Mouse (Mus musculus) embryonic fibroblast, embryonic 13.5 days (primary cell): ENCODE results near the gene Calr4. TPM values are rescaled to one million over a fixed set of nuclear protein-coding genes. Genes with fewer than 3 reads are reported as not detected.
A peak's percentile ranks its signal among the peaks of the same experiment; 100 is the strongest.

Experiments used
- H3K27ac ChIP-seq: 2 replicates; pipeline ENCODE4 v1.5.1; 2012; ENCODE audit warnings: low read length, control low read depth, inconsistent platforms; ENCODE audit not compliant: insufficient read depth
- H3K4me1 ChIP-seq: 2 replicates; pipeline ENCODE4 v1.6.1; 2011; ENCODE audit warnings: low read length; ENCODE audit not compliant: control insufficient read depth, insufficient read depth
- H3K4me3 ChIP-seq: 2 replicates; pipeline ENCODE4 v1.5.1; 2011; ENCODE audit warnings: mild to moderate bottlenecking, control low read depth, low read length; ENCODE audit not compliant: insufficient read depth
- CTCF ChIP-seq: IDR thresholded peaks from 2 replicates; pipeline ENCODE4 v1.5.1; 2011; ENCODE audit warnings: mild to moderate bottlenecking, control low read depth, low read length, moderate library complexity, borderline replicate concordance; ENCODE audit not compliant: insufficient read depth
- POLR2A ChIP-seq: IDR thresholded peaks from 2 replicates; pipeline ENCODE4 v1.6.1; 2011; ENCODE audit warnings: low read depth, mild to moderate bottlenecking, control low read depth, low read length, moderate library complexity
- polyA plus RNA-seq: library from polyadenylated mRNA; stranded (reverse); fragments of >200 nt; gene quantifications from 2 replicates; pipeline ENCODE4 v1.2.4, GENCODE M21; 2011; ENCODE audit warnings: low read depth; ENCODE audit not compliant: missing spikeins, insufficient read length

Gene Calr4
- polyA plus RNA-seq: not detected in 2 replicates

- no peak for TF ChIP-seq CTCF
- TF ChIP-seq POLR2A: no peak
- H3K27ac ChIP-seq: no peak within 1 kb of the TSS
- H3K4me3 ChIP-seq: no peak within 1 kb of the TSS
- peaks cover 4% of the 10 kb centered on the region; the same call in 1 of the 2 replicates for H3K4me1 ChIP-seq
Measured at GRCm38 (mm10) chr4:109234185-109234584, at the start of gene Calr4. Gene Calr4, plus strand, starts transcription at chr4:109234485.

- H3K4me3 ChIP-seq: no peak overlapping the region
- no peak overlapping the region for H3K27ac ChIP-seq
- no peaks in the 10 kb centered on the region for H3K4me1 ChIP-seq
- TF ChIP-seq POLR2A: no peak
- TF ChIP-seq CTCF: no peak
Measured at GRCm38 (mm10) chr4:109185616-109186405, 48.5 kb upstream of the Calr4 start.

GRCm38 (mm10) chr4:109191598-109191997 is 42.7 kb upstream of the Calr4 start:
- no peak overlapping the region for H3K27ac ChIP-seq
- no peak for TF ChIP-seq CTCF
- TF ChIP-seq POLR2A: no peak
- no peaks in the 10 kb centered on the region for H3K4me1 ChIP-seq
- H3K4me3 ChIP-seq: no peak overlapping the region

- no peaks in the 10 kb centered on the region for H3K4me1 ChIP-seq
- no peak overlapping the region for H3K4me3 ChIP-seq
- H3K27ac ChIP-seq: no peak overlapping the region
- TF ChIP-seq POLR2A (no peak), CTCF (no peak)
Measured at GRCm38 (mm10) chr4:109193886-109194285, 40.4 kb upstream of the Calr4 start.

GRCm38 (mm10) chr4:109195900-109196629 is 38.2 kb upstream of the Calr4 start:
- no peak overlapping the region for H3K4me3 ChIP-seq
- TF ChIP-seq POLR2A: no peak
- no peak for TF ChIP-seq CTCF
- H3K4me1 ChIP-seq: no peaks in the 10 kb centered on the region
- no peak overlapping the region for H3K27ac ChIP-seq

- no peak overlapping the region for H3K27ac ChIP-seq
- H3K4me1 ChIP-seq: no peaks in the 10 kb centered on the region
- H3K4me3 ChIP-seq: no peak overlapping the region
- TF ChIP-seq CTCF: no peak
- TF ChIP-seq POLR2A: no peak
Measured at GRCm38 (mm10) chr4:109199069-109199468, 35.2 kb upstream of the Calr4 start.

- TF ChIP-seq CTCF (no peak), POLR2A (peak; percentile 83)
- peaks cover 4% of the 10 kb centered on the region; the same call in 1 of the 2 replicates for H3K4me1 ChIP-seq
- H3K27ac ChIP-seq: peak within 1 kb of the TSS; percentile 87
- H3K4me3 ChIP-seq: peak within 1 kb of the TSS; percentile 83
Measured at GRCm38 (mm10) chr4:109201582-109202424, 32.5 kb upstream of the Calr4 start, which contains the start of gene Osbpl9. Gene Osbpl9, minus strand, starts transcription at chr4:109202272.

- peaks cover 4% of the 10 kb centered on the region; the same call in 1 of the 2 replicates for H3K4me1 ChIP-seq
- no peak for TF ChIP-seq CTCF
- no peak for TF ChIP-seq POLR2A
- H3K4me3 ChIP-seq: no peak overlapping the region
- peak overlapping the region; percentile 51; the same call in 1 of the 2 replicates for H3K27ac ChIP-seq
Measured at GRCm38 (mm10) chr4:109203931-109204330, 30.4 kb upstream of the Calr4 start.

GRCm38 (mm10) chr4:109204416-109204815 is 29.9 kb upstream of the Calr4 start:
- Histone ChIP-seq H3K4me3 (no peak overlapping the region), H3K27ac (peak overlapping the region; percentile 51; the same call in 1 of the 2 replicates), H3K4me1 (peaks cover 4% of the 10 kb centered on the region; the same call in 1 of the 2 replicates)
- TF ChIP-seq POLR2A (no peak), CTCF (no peak)
